Mouse (Mus musculus): ENCODE measurements around the gene Ddx54. TPM values are rescaled to one million over a fixed set of nuclear protein-coding genes. Genes with fewer than 3 reads are reported as not detected.

The Ddx54 gene
- polyA plus RNA-seq, 2 experiments: 34.1 to 36.1 TPM

- Histone ChIP-seq H3K4me2 (replicated peaks; ENCODE audit: low read depth, low read length, severe bottlenecking) (peak overlapping the region; percentile 61), H3K36me3 (ENCODE audit: control insufficient read depth, insufficient read depth, low read length) (0 out of 2 replicates have a peak, but pooled peaks cover 10% of the 10 kb centered on the region), H3K4me3 (replicated peaks; ENCODE audit: low read length) (peak overlapping the region; percentile 35), H3K27me3 (ENCODE audit: control insufficient read depth, insufficient read depth, low read length) (no peaks in the 10 kb centered on the region), H3K4me1 (ENCODE audit: control insufficient read depth, insufficient read depth, low read length) (no peaks in the 10 kb centered on the region), H3K9ac (ENCODE audit: low read depth, low read length, severe bottlenecking) (0 out of 2 replicates have a peak overlapping the region, but pooled peaks have one; percentile 25), H3K27ac (replicated peaks; ENCODE audit: low read depth, low read length) (no peak overlapping the region), H3K9me3 (ENCODE audit: control insufficient read depth, low read length) (no peaks in the 10 kb centered on the region)
- ATAC-seq (ENCODE audit: low FRiP score, low read depth) (peak; percentile 79), DNase-seq (ENCODE audit: low spot score) (peak; percentile 94)
- 0 out of 2 replicates have a peak, but pooled peaks have one; percentile 23 for TF ChIP-seq POLR2A (IDR thresholded peaks at IDR 0.05; ENCODE audit: borderline replicate concordance, extremely low read depth, insufficient read depth, insufficient read length)
- WGBS: 3% methylated on average over 7 of the region's 8 CpGs
Measured at GRCm38 (mm10) chr5:120605688-120606087, 6.9 kb upstream of the Ddx54 start.

GRCm38 (mm10) chr5:120606590-120607200, 5.8 kb upstream of the Ddx54 start:
- Histone ChIP-seq H3K27ac (replicated peaks; ENCODE audit: low read depth, low read length) (no peak overlapping the region), H3K9ac (ENCODE audit: low read depth, low read length, severe bottlenecking) (no peak overlapping the region), H3K4me2 (replicated peaks; ENCODE audit: low read depth, low read length, severe bottlenecking) (no peak overlapping the region), H3K4me1 (ENCODE audit: control insufficient read depth, insufficient read depth, low read length) (peaks cover 8% of the 10 kb centered on the region), H3K9me3 (ENCODE audit: control insufficient read depth, low read length) (no peaks in the 10 kb centered on the region), H3K4me3 (replicated peaks; ENCODE audit: low read length) (no peak overlapping the region), H3K36me3 (ENCODE audit: control insufficient read depth, insufficient read depth, low read length) (0 out of 2 replicates have a peak, but pooled peaks cover 10% of the 10 kb centered on the region), H3K27me3 (ENCODE audit: control insufficient read depth, insufficient read depth, low read length) (no peaks in the 10 kb centered on the region)
- TF ChIP-seq POLR2A (IDR thresholded peaks at IDR 0.05; ENCODE audit: borderline replicate concordance, extremely low read depth, insufficient read depth, insufficient read length): no peak
- no peak for DNase-seq (ENCODE audit: low spot score)
- ATAC-seq (ENCODE audit: low FRiP score, low read depth): no peak
- 66% methylated on average over 25 of the region's 25 CpGs for WGBS

- WGBS: 79% methylated on average over 3 of the region's 3 CpGs
- peaks cover 10% of the 10 kb centered on the region for H3K4me1 ChIP-seq (ENCODE audit: control insufficient read depth, insufficient read depth, low read length)
Measured at GRCm38 (mm10) chr5:120607335-120607734, 5.2 kb upstream of the Ddx54 start.

GRCm38 (mm10) chr5:120609246-120609775, 3.2 kb upstream of the Ddx54 start:
- ATAC-seq (ENCODE audit: low FRiP score, low read depth): no peak

More at GRCm38 (mm10) chr5:120607335-120607734, 5.2 kb upstream of the Ddx54 start:
- Histone ChIP-seq H3K27me3 (ENCODE audit: control insufficient read depth, insufficient read depth, low read length) (no peaks in the 10 kb centered on the region), H3K4me2 (replicated peaks; ENCODE audit: low read depth, low read length, severe bottlenecking) (no peak overlapping the region), H3K27ac (replicated peaks; ENCODE audit: low read depth, low read length) (no peak overlapping the region), H3K36me3 (ENCODE audit: control insufficient read depth, insufficient read depth, low read length) (0 out of 2 replicates have a peak, but pooled peaks cover 10% of the 10 kb centered on the region), H3K9ac (ENCODE audit: low read depth, low read length, severe bottlenecking) (no peak overlapping the region), H3K9me3 (ENCODE audit: control insufficient read depth, low read length) (no peaks in the 10 kb centered on the region), H3K4me3 (replicated peaks; ENCODE audit: low read length) (no peak overlapping the region)
- no peak for TF ChIP-seq POLR2A (IDR thresholded peaks at IDR 0.05; ENCODE audit: borderline replicate concordance, extremely low read depth, insufficient read depth, insufficient read length)
- no peak for ATAC-seq (ENCODE audit: low FRiP score, low read depth)
- no peak for DNase-seq (ENCODE audit: low spot score)

GRCm38 (mm10) chr5:120610906-120611305, 1.6 kb upstream of the Ddx54 start:
- H3K9me3 ChIP-seq (ENCODE audit: control insufficient read depth, low read length): peaks cover 1% of the 10 kb centered on the region; the same call in 1 of the 2 replicates
- H3K4me2 ChIP-seq (replicated peaks; ENCODE audit: low read depth, low read length, severe bottlenecking): peak overlapping the region; percentile 75
- no peak overlapping the region for H3K9ac ChIP-seq (ENCODE audit: low read depth, low read length, severe bottlenecking)
- no peak for TF ChIP-seq POLR2A (IDR thresholded peaks at IDR 0.05; ENCODE audit: borderline replicate concordance, extremely low read depth, insufficient read depth, insufficient read length)
- no peaks in the 10 kb centered on the region for H3K27me3 ChIP-seq (ENCODE audit: control insufficient read depth, insufficient read depth, low read length)
- H3K4me3 ChIP-seq (replicated peaks; ENCODE audit: low read length): no peak overlapping the region
- ATAC-seq (ENCODE audit: low FRiP score, low read depth): no peak
- 97% methylated on average over 5 of the region's 5 CpGs for whole genome bisulfite sequencing
- DNase-seq (ENCODE audit: low spot score): no peak
- peaks cover 13% of the 10 kb centered on the region for H3K4me1 ChIP-seq (ENCODE audit: control insufficient read depth, insufficient read depth, low read length)
- H3K36me3 ChIP-seq (ENCODE audit: control insufficient read depth, insufficient read depth, low read length): 0 out of 2 replicates have a peak, but pooled peaks cover 10% of the 10 kb centered on the region
- H3K27ac ChIP-seq (replicated peaks; ENCODE audit: low read depth, low read length): no peak overlapping the region

More at GRCm38 (mm10) chr5:120609246-120609775, 3.2 kb upstream of the Ddx54 start:
- H3K27me3 ChIP-seq (ENCODE audit: control insufficient read depth, insufficient read depth, low read length): no peaks in the 10 kb centered on the region
- no peak for DNase-seq (ENCODE audit: low spot score)
- no peak overlapping the region for H3K4me3 ChIP-seq (replicated peaks; ENCODE audit: low read length)
- TF ChIP-seq POLR2A (IDR thresholded peaks at IDR 0.05; ENCODE audit: borderline replicate concordance, extremely low read depth, insufficient read depth, insufficient read length): no peak
- H3K9me3 ChIP-seq (ENCODE audit: control insufficient read depth, low read length): no peaks in the 10 kb centered on the region
- H3K36me3 ChIP-seq (ENCODE audit: control insufficient read depth, insufficient read depth, low read length): 0 out of 2 replicates have a peak, but pooled peaks cover 10% of the 10 kb centered on the region
- no peak overlapping the region for H3K4me2 ChIP-seq (replicated peaks; ENCODE audit: low read depth, low read length, severe bottlenecking)
- H3K9ac ChIP-seq (ENCODE audit: low read depth, low read length, severe bottlenecking): no peak overlapping the region
- H3K27ac ChIP-seq (replicated peaks; ENCODE audit: low read depth, low read length): no peak overlapping the region
- H3K4me1 ChIP-seq (ENCODE audit: control insufficient read depth, insufficient read depth, low read length): peaks cover 13% of the 10 kb centered on the region
- 85% methylated on average over 16 of the region's 16 CpGs for WGBS
